Mouse (Mus musculus): Measurements from ENCODE around the gene Atg7.
A peak's percentile ranks its signal among the peaks of the same experiment; 100 is the strongest.

Atg7 gene

DNA sequence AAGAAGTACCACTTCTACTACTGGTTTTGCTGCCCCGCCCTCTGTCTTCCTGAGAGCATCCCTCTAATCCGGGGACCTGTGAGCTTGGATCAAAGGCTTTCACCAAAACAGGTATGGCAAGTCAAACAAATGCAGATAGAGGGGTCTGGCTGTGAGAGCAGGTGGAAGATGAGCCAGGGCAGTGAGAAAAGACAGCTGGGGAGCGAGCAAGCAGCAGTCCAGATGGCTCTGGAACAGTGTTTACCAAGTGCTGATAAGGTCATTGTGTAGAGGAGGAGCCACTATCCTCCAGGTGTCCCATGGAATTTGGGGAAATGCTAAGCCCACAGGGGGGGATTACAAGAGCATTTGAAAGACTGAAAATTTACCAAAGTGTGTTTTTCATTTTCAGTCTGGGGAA, 41.5 kb downstream of the Atg7 start:
- no peak for DNase-seq (ENCODE audit: low read depth, low spot score)

- DNase-seq (ENCODE audit: low read depth, low spot score), result no peak
Observed at GRCm38 (mm10) chr6:114685412-114685811, 42.5 kb downstream of the Atg7 start.

DNA sequence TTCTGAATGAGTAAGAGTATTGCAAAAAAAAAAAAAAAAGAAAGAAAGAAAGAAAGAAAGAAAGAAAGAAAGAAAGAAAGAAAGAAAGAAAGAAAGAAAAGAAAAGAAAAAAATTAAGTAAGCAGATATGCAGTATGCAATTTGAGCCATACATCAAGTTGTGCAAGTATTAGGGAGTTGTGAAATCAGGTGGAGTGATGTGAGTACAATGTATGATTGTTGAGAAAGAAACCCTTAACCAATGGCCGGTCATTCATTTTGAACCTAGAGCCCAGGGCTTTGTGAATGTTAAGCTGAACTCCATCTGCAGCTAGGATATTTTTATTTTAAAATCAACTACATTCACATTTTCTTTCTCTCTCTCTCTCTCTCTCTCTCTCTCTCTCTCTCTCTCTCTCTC, 44.1 kb downstream of the Atg7 start:
- no peak for DNase-seq (ENCODE audit: low read depth, low spot score)

GRCm38 (mm10) chr6:114690661-114691060, 47.8 kb downstream of the Atg7 start:
- no peak for DNase-seq (ENCODE audit: low read depth, low spot score)

DNA sequence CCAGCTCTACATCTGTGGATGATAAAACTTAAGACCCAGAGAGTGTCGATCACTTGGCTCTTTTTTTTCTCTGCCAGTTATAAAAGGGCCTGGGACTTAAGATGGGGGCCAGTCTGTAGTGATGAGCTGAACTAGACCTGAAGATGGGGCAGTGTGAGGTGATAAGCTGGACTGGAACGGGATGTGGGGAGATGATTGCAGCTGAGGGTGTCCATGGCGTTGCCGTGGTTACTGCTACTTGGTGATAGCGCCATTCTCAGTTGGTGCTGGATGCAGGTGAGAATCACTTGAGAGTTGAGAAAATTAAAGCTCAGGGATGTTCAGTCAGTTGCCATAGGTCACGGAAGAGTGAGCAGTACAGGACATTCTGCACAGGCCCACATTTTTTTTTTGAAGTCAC, 48.6 kb downstream of the Atg7 start:
- DNase-seq (ENCODE audit: low read depth, low spot score), result no peak

GRCm38 (mm10) chr6:114692691-114693090, 49.8 kb downstream of the Atg7 start:
- no peak for DNase-seq (ENCODE audit: low read depth, low spot score)

DNA sequence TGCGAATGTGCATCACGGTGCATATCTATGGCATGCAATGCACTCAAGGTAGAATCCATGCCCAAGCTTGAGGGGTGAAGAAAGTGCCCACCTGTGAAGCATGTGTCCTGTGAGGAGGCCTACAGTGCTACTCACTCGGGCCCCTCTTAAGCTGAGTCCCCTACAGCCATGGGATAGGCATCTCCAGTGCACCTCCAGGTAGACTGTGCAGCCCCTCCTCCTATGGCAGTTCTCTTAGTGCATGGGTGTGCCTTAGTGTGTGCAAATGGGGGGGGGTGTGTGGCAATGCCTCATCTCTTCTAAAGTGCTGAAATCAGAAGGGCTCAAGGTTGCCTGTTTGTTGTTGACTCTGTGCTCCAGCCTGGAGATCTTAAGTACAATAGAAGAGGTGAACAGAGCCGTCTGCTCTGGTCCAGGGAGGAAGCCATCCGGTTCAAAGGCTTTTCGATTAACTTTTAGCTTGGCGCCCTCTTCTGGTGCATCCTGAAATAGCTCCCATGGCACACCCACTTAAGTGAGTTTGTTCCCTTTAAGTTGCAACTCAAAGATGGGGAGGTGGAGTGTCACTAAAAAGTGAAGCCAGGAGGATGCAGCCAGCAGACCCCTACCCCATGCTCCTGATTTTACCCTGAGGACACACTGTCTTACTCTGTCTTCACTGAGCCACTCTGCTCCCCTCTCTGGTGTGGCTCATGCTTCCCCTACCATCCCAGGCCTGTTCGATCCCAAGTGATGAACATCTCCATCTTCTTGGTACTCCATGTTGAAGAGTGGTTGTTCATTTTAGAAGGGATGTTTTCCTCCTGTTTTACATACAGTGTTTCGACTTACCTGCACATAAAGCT, 55.0 kb downstream of the Atg7 start:
- DNase-seq (ENCODE audit: low read depth, low spot score), result peak; percentile 61

- DNase-seq (ENCODE audit: low read depth, low spot score), result no peak
Observed at GRCm38 (mm10) chr6:114698578-114698977, 55.7 kb downstream of the Atg7 start.

DNA sequence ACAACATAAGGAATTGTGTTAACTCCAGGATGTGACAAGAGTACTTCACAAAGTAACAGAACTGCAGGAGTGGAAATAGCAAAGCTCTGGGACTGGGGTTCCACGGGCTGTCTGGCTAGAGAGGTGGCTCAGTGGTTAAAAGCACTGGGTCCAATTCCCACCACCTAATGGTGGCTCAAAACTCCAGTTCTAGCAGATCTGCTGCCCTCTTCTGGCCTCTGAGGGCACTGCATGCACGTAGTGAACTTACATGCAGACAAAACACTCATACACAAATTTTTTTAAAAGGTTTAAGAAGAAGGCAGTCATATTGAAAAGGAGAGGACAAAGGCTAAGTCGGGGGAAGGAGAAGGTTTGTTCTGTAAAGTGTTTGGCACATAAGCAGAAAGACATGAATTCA, 57.8 kb downstream of the Atg7 start:
- no peak for DNase-seq (ENCODE audit: low read depth, low spot score)

DNA sequence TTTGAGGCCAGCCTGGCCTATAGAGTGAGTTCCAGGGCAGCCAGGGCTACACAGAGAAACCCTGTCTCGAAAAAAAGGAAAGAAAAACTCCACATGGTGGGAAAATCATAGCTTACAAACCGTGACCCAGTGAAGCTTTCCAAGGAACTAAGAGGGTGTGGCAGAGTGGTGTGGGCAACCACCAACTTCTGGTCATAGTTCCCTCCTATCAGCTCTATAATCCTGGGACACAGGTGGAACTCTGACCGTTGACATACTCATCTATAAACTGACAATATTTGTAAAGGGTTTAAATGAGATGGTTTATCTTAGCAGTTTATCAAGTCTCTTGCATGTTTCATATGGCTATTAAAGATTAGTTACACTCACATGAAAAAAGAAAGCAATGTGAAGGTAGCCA, 64.1 kb downstream of the Atg7 start:
- no peak for DNase-seq (ENCODE audit: low read depth, low spot score)

DNA sequence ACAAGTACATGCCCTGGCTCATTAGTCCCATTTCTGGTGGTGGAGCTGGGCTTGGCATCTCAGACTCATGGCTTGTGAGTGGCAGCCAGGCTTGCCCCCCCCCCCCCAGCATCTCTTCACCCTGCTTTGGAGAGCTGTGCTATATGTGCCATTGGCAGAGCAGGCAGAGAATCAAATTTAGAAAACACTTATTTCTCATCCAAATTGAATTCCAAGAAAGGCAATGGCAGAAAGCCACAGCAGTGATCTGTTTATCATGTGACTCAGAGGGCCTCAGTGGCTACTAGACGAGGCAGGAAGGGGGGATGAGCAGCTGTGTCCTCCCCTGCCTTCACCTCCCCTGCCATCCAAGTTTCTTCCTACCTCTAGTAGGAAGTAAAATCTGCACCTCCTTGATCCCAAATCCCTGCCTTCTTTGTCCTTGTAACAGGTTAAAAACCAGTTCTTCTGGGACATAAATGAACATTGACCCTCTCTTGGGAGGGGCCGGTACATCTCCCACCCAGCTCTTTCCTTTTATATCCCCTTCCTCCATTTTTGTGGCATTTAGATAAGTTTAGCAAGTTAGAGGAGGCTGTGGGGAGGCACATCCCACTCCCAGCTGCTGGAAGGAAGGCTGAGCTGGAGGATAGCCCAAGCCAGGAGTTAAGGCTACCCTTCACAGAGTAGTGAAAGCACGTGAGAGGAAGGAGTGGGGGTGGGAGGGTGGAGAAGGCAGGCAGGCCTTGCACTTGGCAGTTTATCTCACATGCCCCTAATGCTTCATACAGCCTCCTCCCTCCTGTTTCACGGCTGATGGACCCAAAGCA, 69.5 kb downstream of the Atg7 start:
- DNase-seq (ENCODE audit: low read depth, low spot score), result no peak

- DNase-seq (ENCODE audit: low read depth, low spot score), result no peak
Observed at GRCm38 (mm10) chr6:114713538-114713937, 70.6 kb downstream of the Atg7 start.

DNA sequence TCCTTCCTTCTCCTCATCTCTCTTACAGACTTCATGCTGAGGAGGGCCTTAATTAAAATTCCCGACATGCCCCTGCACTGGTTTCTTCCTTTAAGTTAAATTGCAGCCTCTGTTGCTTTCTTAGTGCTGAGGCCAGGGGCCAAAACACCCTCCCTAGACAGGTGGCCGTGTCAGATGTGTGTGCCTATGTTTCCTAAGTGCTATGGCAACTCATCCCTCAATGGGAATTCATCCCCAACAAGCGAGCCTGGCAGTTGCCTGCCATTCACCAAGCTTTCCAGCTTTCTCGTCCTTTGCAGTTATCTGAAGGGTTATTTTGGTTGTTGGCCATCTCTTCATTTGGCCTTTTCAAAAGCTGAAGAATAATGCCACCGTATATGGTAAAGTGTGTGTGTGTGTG, 71.8 kb downstream of the Atg7 start:
- DNase-seq (ENCODE audit: low read depth, low spot score), result no peak

- no peak for DNase-seq (ENCODE audit: low read depth, low spot score)
Observed at GRCm38 (mm10) chr6:114715289-114716030, 72.6 kb downstream of the Atg7 start.

DNA sequence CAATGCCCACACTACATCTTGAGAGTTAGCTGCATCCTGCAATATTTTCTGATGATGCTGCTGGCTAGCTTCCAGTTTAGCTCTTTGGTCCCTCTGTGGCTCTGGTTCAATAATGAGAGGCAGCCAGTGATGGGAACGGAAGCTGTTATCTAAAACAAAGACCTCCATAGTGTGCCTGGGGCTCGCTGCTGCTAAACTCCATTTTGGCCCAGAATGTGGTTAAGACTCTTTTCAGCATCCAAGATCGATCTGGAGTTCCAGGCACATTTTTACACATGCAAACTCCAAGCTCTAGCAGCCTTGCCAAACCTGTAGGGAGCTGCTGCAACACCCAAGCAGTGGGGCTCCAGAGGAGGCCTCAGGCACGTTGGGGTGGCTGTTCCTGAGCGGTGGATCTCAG, 76.2 kb downstream of the Atg7 start:
- DNase-seq (ENCODE audit: low read depth, low spot score), result no peak

DNA sequence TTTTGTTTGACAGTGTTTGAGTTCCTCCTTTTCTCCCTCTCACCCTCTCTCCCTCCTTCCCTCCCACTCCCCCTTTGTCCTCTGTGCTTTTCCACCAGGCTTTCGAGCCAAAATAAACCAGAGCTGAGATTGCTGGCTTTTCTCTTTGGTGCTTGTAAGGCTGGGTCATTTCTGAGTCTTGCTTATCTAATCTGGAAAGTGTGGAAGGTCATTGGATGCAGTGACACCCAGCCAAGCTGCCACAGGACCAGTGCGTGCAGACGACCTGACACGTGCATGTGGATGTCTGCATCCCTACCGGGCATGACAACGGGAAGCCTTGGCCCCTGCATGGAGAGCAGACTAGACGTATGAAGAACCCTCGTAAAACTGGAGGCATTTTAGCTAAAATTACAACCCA, 76.8 kb downstream of the Atg7 start:
- no peak for DNase-seq (ENCODE audit: low read depth, low spot score)

DNA sequence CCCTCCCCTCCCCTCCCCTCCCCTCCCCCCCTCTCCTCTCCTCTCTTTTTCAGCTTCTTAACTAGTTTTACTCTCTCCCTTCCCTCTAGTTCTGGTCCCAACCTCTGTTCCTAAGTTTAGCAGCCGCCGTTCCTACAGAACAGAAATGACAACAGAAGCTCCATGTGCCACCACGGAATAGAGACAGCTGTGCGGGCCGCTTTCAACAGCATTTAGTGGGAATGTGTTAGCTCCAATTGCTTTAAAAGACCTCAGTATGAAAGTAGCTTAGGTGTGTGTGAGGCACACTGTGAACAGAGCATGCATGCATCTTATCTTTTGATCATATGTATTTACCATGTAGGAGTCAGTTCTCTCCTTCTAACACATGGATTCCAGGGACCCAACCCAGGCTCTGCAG, 79.1 kb downstream of the Atg7 start:
- DNase-seq (ENCODE audit: low read depth, low spot score), result no peak

DNA sequence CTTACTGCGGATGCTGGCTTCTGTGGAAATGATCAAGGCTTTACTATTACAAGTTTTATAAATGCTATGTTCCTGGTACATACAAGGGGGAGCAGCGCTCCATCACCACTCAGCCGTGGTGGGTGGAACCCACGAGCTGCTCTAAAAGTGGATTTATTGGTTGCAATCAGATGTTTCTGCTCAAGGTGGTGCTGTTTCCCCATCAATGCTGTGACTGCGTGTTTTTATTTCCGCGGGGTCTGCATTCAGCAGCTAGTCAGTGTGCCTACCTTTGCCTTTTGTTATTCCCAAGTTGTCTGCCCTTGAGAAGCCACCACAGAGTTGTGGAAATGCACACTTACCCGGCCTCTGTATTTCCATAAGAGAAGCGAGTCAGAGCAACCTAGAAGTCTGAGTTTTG, 81.0 kb downstream of the Atg7 start:
- DNase-seq (ENCODE audit: low read depth, low spot score), result peak; percentile 36

DNA sequence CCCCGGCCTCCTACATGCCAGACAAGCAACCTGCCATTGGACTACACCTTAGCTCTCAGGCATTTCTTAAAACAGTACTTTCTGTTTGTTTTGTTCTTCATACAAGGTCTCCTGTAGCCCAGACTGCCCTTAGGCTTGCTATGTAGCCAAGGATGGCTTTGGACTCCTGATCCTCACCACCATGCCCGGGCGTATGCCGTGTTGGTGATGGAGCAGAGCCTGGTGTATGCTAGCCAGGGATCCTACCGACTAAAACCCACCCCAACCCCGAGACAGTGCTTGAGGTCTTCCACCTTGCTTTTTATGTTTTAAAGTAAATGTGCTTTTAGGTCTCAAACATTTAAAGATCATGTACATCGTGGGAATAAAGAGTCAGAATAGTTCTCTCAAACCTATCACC, 81.5 kb downstream of the Atg7 start:
- DNase-seq (ENCODE audit: low read depth, low spot score), result no peak

DNA sequence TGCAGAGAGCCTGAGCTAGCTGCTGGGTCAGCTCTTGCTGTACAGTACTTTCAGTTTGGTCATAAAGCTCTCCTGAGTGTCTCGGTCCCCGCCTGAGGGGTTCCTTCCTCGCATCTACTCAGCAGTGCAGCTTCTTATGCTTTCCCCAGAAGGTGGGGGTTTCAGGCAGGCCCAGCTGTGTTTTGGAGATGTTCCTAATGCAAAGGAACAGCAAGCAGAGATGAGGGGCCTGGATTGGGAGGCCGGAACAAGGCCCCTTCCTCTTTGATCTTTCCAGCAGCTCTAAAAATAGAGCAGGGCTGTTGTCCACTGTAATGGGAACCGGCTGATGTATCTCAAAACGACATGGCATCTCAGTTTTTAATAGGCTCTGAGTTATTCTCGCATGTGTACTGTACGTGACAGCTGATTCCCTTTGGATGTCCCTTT, 82.3 kb downstream of the Atg7 start:
- DNase-seq (ENCODE audit: low read depth, low spot score), result no peak

- DNase-seq (ENCODE audit: low read depth, low spot score), result no peak
Observed at GRCm38 (mm10) chr6:114726681-114727080, 83.8 kb downstream of the Atg7 start.

GRCm38 (mm10) chr6:114733156-114733555, 90.3 kb downstream of the Atg7 start:
- DNase-seq (ENCODE audit: low read depth, low spot score), result no peak
